Comparison of ENCODE assay signal across 8 mouse cellular contexts in genomic region chr16:22548167-22549080, GRCm38 (mm10).
DNase-seq lines count a peak whose midpoint lies in the region; ATAC-seq and TF ChIP-seq lines count a peak whose summit lies in the region.

No protein-coding gene starts in this region.

- no peaks in the 10 kb centered on the region for H3K36me3 ChIP-seq in hindbrain, embryonic 12.5 days

- peak overlapping the region; percentile 49 for H3K9ac ChIP-seq in hindbrain, embryonic 12.5 days

- peak overlapping the region; percentile 35 for H3K4me3 ChIP-seq in hindbrain, embryonic 12.5 days

- 10% methylated on average over 26 of the region's 26 CpGs for WGBS in hindbrain, embryonic 12.5 days

- peak overlapping the region; percentile 66 for H3K4me2 ChIP-seq in hindbrain, embryonic 12.5 days (replicated peaks)

- peak; percentile 88 for TF ChIP-seq CTCF in Patski (IDR thresholded peaks at IDR 0.05)

- CTCF ChIA-PET in Patski (lab: Charles Lee) = interaction anchor here (1.0 to 1.3 kb wide), 2 partner anchors 16 to 174 kb away, joined by 3 read pairs; no protein-coding TSS in a partner anchor

- H3K4me1 ChIP-seq in hindbrain, embryonic 12.5 days = peaks cover 17% of the 10 kb centered on the region; the same call in 1 of the 2 replicates

- in situ Hi-C loops in Patski (cut with MboI; ENCODE audit: low pct_unique_long_range_greater_than_20kb) = loop anchor here (5.0 to 25.0 kb wide), 3 partner anchors 104 to 461 kb away; no protein-coding TSS in a partner anchor

- no peaks in the 10 kb centered on the region for H3K9me3 ChIP-seq in hindbrain, embryonic 12.5 days (replicated peaks)

- H3K27me3 ChIP-seq in Patski = no peaks in the 10 kb centered on the region
- H3K27me3 ChIP-seq in hindbrain, embryonic 12.5 days = peaks cover 9% of the 10 kb centered on the region; the same call in 1 of the 2 replicates

- no peak for ATAC-seq in Patski
- ATAC-seq in hindbrain, embryonic 12.5 days (ENCODE audit: low FRiP score) = peak; percentile 90

- no peak overlapping the region for H3K27ac ChIP-seq in hindbrain, embryonic 12.5 days

- DNase-seq in Patski (ENCODE audit: low read depth, low spot score) = no peak
- peak; percentile 96 to 97 for DNase-seq in cerebellum, postnatal 10 days
- DNase-seq in frontal cortex, postnatal 10 days (ENCODE audit: low spot score in 2 of 2) = peak; percentile 71 to 83
- DNase-seq in layer of hippocampus, postnatal 14 days (ENCODE audit: low spot score in 2 of 2) = peak; percentile 85 to 86
- peak; percentile 89 for DNase-seq in lung, postnatal 14 days
- DNase-seq in retina, adult 2 months (ENCODE audit: low read depth, low spot score) = peak; percentile 36
- DNase-seq in thymus, postnatal 36 days = peak; percentile 84 to 87

- POLR2A ChIA-PET in Patski (lab: Charles Lee) = no interaction called here
